Mouse (Mus musculus) ES-Bruce4 (cell line): ENCODE data around the gene Cd70. TPM values are rescaled to one million over a fixed set of nuclear protein-coding genes. Genes with fewer than 3 reads are reported as not detected.
A peak's percentile ranks its signal among the peaks of the same experiment; 100 is the strongest.

Experiments
- H3K27ac ChIP-seq: 2 replicates; pipeline ENCODE4 v1.5.1; 2012; ENCODE audit warnings: low read length, inconsistent platforms; ENCODE audit not compliant: insufficient read depth
- H3K27me3 ChIP-seq: 2 replicates; pipeline ENCODE4 v1.6.1; 2012; ENCODE audit warnings: mild to moderate bottlenecking, low read length, inconsistent platforms; ENCODE audit not compliant: control insufficient read depth, poor library complexity, insufficient read depth, severe bottlenecking
- H3K36me3 ChIP-seq: 2 replicates; pipeline ENCODE4 v1.6.1; 2012; ENCODE audit warnings: inconsistent platforms, mild to moderate bottlenecking, low read length, moderate library complexity; ENCODE audit not compliant: control insufficient read depth, poor library complexity, insufficient read depth, severe bottlenecking
- H3K4me1 ChIP-seq: one replicate; pipeline ENCODE4 v1.8.1; 2011; ENCODE audit warnings: low read length; ENCODE audit not compliant: control insufficient read depth, insufficient read depth
- H3K4me3 ChIP-seq: 2 replicates; pipeline ENCODE4 v1.5.1; 2011; ENCODE audit warnings: low read depth, mild to moderate bottlenecking, low read length
- H3K9ac ChIP-seq: 2 replicates; pipeline ENCODE4 v1.6.1; 2012; ENCODE audit warnings: low read depth, mild to moderate bottlenecking, inconsistent platforms; ENCODE audit not compliant: poor library complexity, severe bottlenecking
- H3K9me3 ChIP-seq: replicated peaks from 2 replicates; pipeline ENCODE4 v1.6.1; 2012; ENCODE audit warnings: mild to moderate bottlenecking, low read length, inconsistent platforms; ENCODE audit not compliant: control insufficient read depth, poor library complexity, insufficient read depth, severe bottlenecking
- CTCF ChIP-seq: IDR thresholded peaks from one replicate; pipeline ENCODE4 v1.8.1; 2011; ENCODE audit warnings: low read depth, low read length
- EP300 ChIP-seq: IDR thresholded peaks from 2 replicates; pipeline ENCODE4 v1.6.1; 2011; ENCODE audit warnings: low read depth, low read length; ENCODE audit not compliant: insufficient read depth
- POLR2A ChIP-seq: IDR thresholded peaks from one replicate; pipeline ENCODE4 v1.8.1; 2011; ENCODE audit warnings: low read length; ENCODE audit not compliant: insufficient read depth
- polyA plus RNA-seq: library from polyadenylated mRNA; stranded (reverse); fragments of >200 nt; gene quantifications from 2 replicates; pipeline ENCODE4 v1.2.4, GENCODE M21; 2011; ENCODE audit warnings: low read depth; ENCODE audit not compliant: missing spikeins, insufficient read depth, insufficient read length

Gene Cd70
- polyA plus RNA-seq, 1 experiment = not detected

- H3K9ac ChIP-seq = peak overlapping the region; percentile 48; the same call in 1 of the 2 replicates
- no peaks in the 10 kb centered on the region for H3K4me1 ChIP-seq
These were observed 43.6 kb downstream of the Cd70 start for GRCm38 (mm10) chr17:57106035-57106368.

GRCm38 (mm10) chr17:57105181-57106034 lies 44.2 kb downstream of the Cd70 start, which contains the start of gene Tnfsf9:
Tnfsf9 (plus strand) TSS chr17:57105325.
- peak within 1 kb of the TSS; percentile 48 for H3K9ac ChIP-seq

More at GRCm38 (mm10) chr17:57106035-57106368, 43.6 kb downstream of the Cd70 start:
- Histone ChIP-seq H3K27ac (no peak overlapping the region), H3K36me3 (no peaks in the 10 kb centered on the region), H3K9me3 (no peaks in the 10 kb centered on the region), H3K27me3 (peaks cover 4% of the 10 kb centered on the region; the same call in 1 of the 2 replicates), H3K4me3 (peak overlapping the region; percentile 85)
- no peak for TF ChIP-seq POLR2A
- no peak for TF ChIP-seq CTCF
- TF ChIP-seq EP300 = no peak

GRCm38 (mm10) chr17:57104496-57104895 lies 45.1 kb downstream of the Cd70 start:
- no peaks in the 10 kb centered on the region for H3K4me1 ChIP-seq
- peaks cover 4% of the 10 kb centered on the region; the same call in 1 of the 2 replicates for H3K27me3 ChIP-seq
- no peaks in the 10 kb centered on the region for H3K9me3 ChIP-seq
- no peak overlapping the region; the same call in 1 of the 2 replicates for H3K4me3 ChIP-seq
- H3K36me3 ChIP-seq = no peaks in the 10 kb centered on the region
- no peak for TF ChIP-seq EP300
- no peak for TF ChIP-seq CTCF
- TF ChIP-seq POLR2A = no peak
- H3K27ac ChIP-seq = no peak overlapping the region
- peak overlapping the region; percentile 48 for H3K9ac ChIP-seq

More at GRCm38 (mm10) chr17:57105181-57106034, 44.2 kb downstream of the Cd70 start, which contains the start of gene Tnfsf9:
- Histone ChIP-seq H3K4me3 (peak within 1 kb of the TSS; percentile 85), H3K4me1 (no peaks in the 10 kb centered on the region), H3K27me3 (peaks cover 4% of the 10 kb centered on the region; the same call in 1 of the 2 replicates), H3K9me3 (no peaks in the 10 kb centered on the region), H3K36me3 (no peaks in the 10 kb centered on the region), H3K27ac (no peak within 1 kb of the TSS)
- TF ChIP-seq EP300 = 0 out of 2 replicates have a peak, but pooled peaks have one; percentile 2
- TF ChIP-seq CTCF = no peak
- peak; percentile 12 for TF ChIP-seq POLR2A

GRCm38 (mm10) chr17:57102276-57102675 lies 47.3 kb downstream of the Cd70 start:
- H3K27me3 ChIP-seq = peaks cover 4% of the 10 kb centered on the region; the same call in 1 of the 2 replicates
- TF ChIP-seq CTCF (no peak), POLR2A (no peak), EP300 (no peak)
- no peaks in the 10 kb centered on the region for H3K4me1 ChIP-seq

GRCm38 (mm10) chr17:57099629-57100325 lies 49.8 kb downstream of the Cd70 start:
- Histone ChIP-seq H3K36me3 (no peaks in the 10 kb centered on the region), H3K9me3 (no peaks in the 10 kb centered on the region), H3K9ac (no peak overlapping the region), H3K4me1 (peaks cover 3% of the 10 kb centered on the region), H3K27me3 (no peaks in the 10 kb centered on the region), H3K4me3 (peak overlapping the region; percentile 26; the same call in 1 of the 2 replicates), H3K27ac (peak overlapping the region; percentile 22; the same call in 1 of the 2 replicates)
- TF ChIP-seq CTCF = peak; percentile 7
- TF ChIP-seq POLR2A = no peak

More at GRCm38 (mm10) chr17:57102276-57102675, 47.3 kb downstream of the Cd70 start:
- H3K4me3 ChIP-seq = no peak overlapping the region
- no peaks in the 10 kb centered on the region for H3K9me3 ChIP-seq
- no peaks in the 10 kb centered on the region for H3K36me3 ChIP-seq
- H3K9ac ChIP-seq = no peak overlapping the region
- H3K27ac ChIP-seq = no peak overlapping the region
